Mouse (Mus musculus) leukemia stem cell, adult 10-12 weeks (primary cell): ENCODE measurements around the gene Chaf1a. TPM values are rescaled to one million over a fixed set of nuclear protein-coding genes. Genes with fewer than 3 reads are reported as not detected.

Source experiments
- polyA plus RNA-seq: library from polyadenylated mRNA; stranded (reverse); fragments of >175 nt; gene quantifications from 2 replicates; pipeline ENCODE4 v1.2.3, GENCODE M21; 2012; ENCODE audit warnings: low replicate concordance

Chaf1a gene
- polyA plus RNA-seq: 28.2 and 45.2 TPM in 2 replicates

GRCm38 (mm10) chr17:56040030-56040856 lies at the start of gene Chaf1a:
TSS of gene Chaf1a (plus strand) at chr17:56040439.

GRCm38 (mm10) chr17:56005415-56006061 lies 34.7 kb upstream of the Chaf1a start, which contains the start of the genes Stap2 and Mpnd:
TSS of gene Stap2 (minus strand) at chr17:56005584.
TSS of gene Mpnd (plus strand) at chr17:56005711.

GRCm38 (mm10) chr17:56036176-56036900 lies 3.9 kb upstream of the Chaf1a start, which contains the start of gene Sh3gl1:
TSS of gene Sh3gl1 (minus strand) at chr17:56036635.

GRCm38 (mm10) chr17:56074827-56075208 lies 34.6 kb downstream of the Chaf1a start, which contains the start of gene Ubxn6:
TSS of gene Ubxn6 (minus strand) at chr17:56075028.

GRCm38 (mm10) chr17:56078880-56079795 lies 38.9 kb downstream of the Chaf1a start, which contains the start of gene Hdgfl2:
TSS of gene Hdgfl2 (plus strand) at chr17:56079634.

GRCm38 (mm10) chr17:56109219-56110051 lies 69.2 kb downstream of the Chaf1a start, which contains the start of gene Plin4:
TSS of gene Plin4 (minus strand) at chr17:56109803.

GRCm38 (mm10) chr17:56117251-56117710 lies 77.0 kb downstream of the Chaf1a start, which contains the start of gene Plin5:
TSS of gene Plin5 (minus strand) at chr17:56117596.

GRCm38 (mm10) chr17:56121826-56122225 lies 81.6 kb downstream of the Chaf1a start, which contains the start of gene Lrg1:
TSS of gene Lrg1 (minus strand) at chr17:56122001.

Other genes with a start within 250 kb of the Chaf1a start
- 0.08 and 0.11 TPM in 2 replicates for gene Zfp119a, start 161.5 kb upstream of the Chaf1a start, polyA plus RNA-seq
- gene Zfp959, start 148.3 kb upstream of the Chaf1a start, polyA plus RNA-seq: 1.2 TPM in 1 of 2 replicates, not detected in the other
- 0.09 TPM in 1 of 2 replicates, not detected in the other for gene Zfp119b, start 90.9 kb upstream of the Chaf1a start, polyA plus RNA-seq
- gene Ebi3, start 87.8 kb upstream of the Chaf1a start, polyA plus RNA-seq: 14.7 and 15.6 TPM in 2 replicates
- gene Yju2, start 81.3 kb upstream of the Chaf1a start, polyA plus RNA-seq: 15.2 and 32.7 TPM in 2 replicates
- gene Shd, start 70.0 kb upstream of the Chaf1a start, polyA plus RNA-seq: 0.32 and 1.6 TPM in 2 replicates
- not detected in 2 replicates for gene Fsd1, start 53.9 kb upstream of the Chaf1a start, polyA plus RNA-seq
- 0.38 and 0.97 TPM in 2 replicates for gene Stap2, start 34.9 kb upstream of the Chaf1a start, polyA plus RNA-seq
- gene Mpnd, start 34.7 kb upstream of the Chaf1a start, polyA plus RNA-seq: 23.3 and 25.1 TPM in 2 replicates
- 80.1 and 88.3 TPM in 2 replicates for gene Sh3gl1, start 3.8 kb upstream of the Chaf1a start, polyA plus RNA-seq
- 34.3 and 40.9 TPM in 2 replicates for gene Ubxn6, start 34.6 kb downstream of the Chaf1a start, polyA plus RNA-seq
- 103 and 249 TPM in 2 replicates for gene Hdgfl2, start 39.2 kb downstream of the Chaf1a start, polyA plus RNA-seq
- gene Plin4, start 69.4 kb downstream of the Chaf1a start, polyA plus RNA-seq: not detected in 2 replicates
- 0.19 TPM in 1 of 2 replicates, not detected in the other for gene Plin5, start 77.2 kb downstream of the Chaf1a start, polyA plus RNA-seq
- 52.9 and 55.2 TPM in 2 replicates for gene Lrg1, start 81.6 kb downstream of the Chaf1a start, polyA plus RNA-seq
- 6.4 and 7.7 TPM in 2 replicates for gene Sema6b, start 99.9 kb downstream of the Chaf1a start, polyA plus RNA-seq
- gene Tnfaip8l1, start 122.0 kb downstream of the Chaf1a start, polyA plus RNA-seq: 1.6 and 2.5 TPM in 2 replicates
- gene Mydgf, start 143.5 kb downstream of the Chaf1a start, polyA plus RNA-seq: 15.6 and 36.0 TPM in 2 replicates
- 45.8 and 114 TPM in 2 replicates for gene Dpp9, start 178.5 kb downstream of the Chaf1a start, polyA plus RNA-seq
- gene Fem1a, start 216.4 kb downstream of the Chaf1a start, polyA plus RNA-seq: 16.0 and 29.3 TPM in 2 replicates
- 20.8 and 31.5 TPM in 2 replicates for gene Ticam1, start 236.3 kb downstream of the Chaf1a start, polyA plus RNA-seq